Mouse (Mus musculus): Measurements from ENCODE around the gene Palm2. TPM values are rescaled to one million over a fixed set of nuclear protein-coding genes. Genes with fewer than 3 reads are reported as not detected.

The Palm2 gene
- polyA plus RNA-seq, 1 experiment from 2014 or later: 9.7 TPM

DNA sequence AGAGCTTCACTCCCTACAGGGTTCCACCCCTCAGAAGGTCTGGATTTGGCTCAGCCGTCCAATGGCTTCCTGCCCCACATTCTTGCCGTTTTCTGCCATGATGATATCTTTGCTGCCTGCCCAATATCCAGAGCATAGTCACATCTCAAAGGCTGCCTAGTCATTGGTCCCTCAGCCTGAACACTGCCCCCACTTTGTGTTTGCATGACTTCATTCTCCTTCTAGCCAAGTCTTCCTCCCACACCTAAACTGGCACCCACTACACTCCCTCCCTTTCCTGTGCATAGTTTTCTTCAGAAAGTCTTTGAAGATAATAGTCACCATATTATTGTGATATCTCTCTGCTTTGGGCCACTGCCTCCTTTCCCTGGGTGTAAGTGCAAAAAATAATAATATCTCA lies 123.1 kb downstream of the Palm2 start:
- Histone ChIP-seq H3K4me1 (peaks cover 61% of the 10 kb centered on the region), H3K4me2 (replicated peaks) (no peak overlapping the region), H3K4me3 (no peak overlapping the region), H3K9ac (no peak overlapping the region), H3K36me3 (no peaks in the 10 kb centered on the region), H3K27me3 (no peaks in the 10 kb centered on the region), H3K27ac (peak overlapping the region; percentile 52; the same call in 1 of the 2 replicates), H3K9me3 (no peaks in the 10 kb centered on the region)
- ATAC-seq (ENCODE audit: low FRiP score, low read depth): no peak
- 69% methylated on average over 2 of the region's 2 CpGs for WGBS

DNA sequence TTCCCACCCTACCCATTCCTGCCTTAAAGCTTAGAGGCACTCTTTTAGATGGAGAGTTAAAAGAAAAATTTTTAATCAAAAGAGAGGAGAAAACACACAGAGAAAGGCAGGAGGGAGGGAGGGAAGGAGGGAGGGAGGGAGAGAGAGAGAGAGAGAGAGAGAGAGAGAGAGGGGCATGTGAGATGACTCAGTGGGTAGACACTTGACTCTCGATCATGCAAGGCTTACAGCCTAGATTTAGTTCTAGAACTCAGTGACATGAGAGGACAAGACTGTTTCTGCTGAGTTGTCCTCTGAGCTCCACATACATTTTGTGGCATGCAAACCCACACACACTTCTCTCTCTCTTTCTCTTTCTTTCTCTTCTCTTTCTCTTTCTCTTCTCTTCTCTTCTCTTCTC lies 125.4 kb downstream of the Palm2 start:
- ATAC-seq (ENCODE audit: low FRiP score, low read depth): no peak

DNA sequence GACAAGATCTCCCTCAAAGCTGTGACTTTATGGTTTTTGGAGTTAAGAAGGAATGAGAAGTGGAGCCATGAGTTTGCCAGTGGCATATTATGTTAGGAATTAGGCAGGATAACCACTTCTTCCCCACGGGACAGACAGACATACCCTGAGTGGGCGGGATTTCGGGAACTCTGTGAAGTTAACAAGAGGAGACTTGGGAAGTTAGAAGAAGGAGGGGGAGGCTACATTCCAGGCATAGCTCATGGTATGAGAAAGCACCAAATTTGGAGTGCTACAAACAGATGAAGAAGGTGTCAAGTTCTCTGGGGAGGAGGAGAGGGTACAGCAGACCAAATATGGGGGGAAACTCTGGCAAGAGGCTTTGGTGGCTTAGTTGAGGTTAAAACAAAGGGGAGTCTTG lies 126.0 kb downstream of the Palm2 start:
- Histone ChIP-seq H3K4me3 (no peak overlapping the region), H3K4me2 (replicated peaks) (no peak overlapping the region), H3K9ac (no peak overlapping the region), H3K27me3 (no peaks in the 10 kb centered on the region), H3K27ac (peak overlapping the region; percentile 48; the same call in 1 of the 2 replicates), H3K9me3 (no peaks in the 10 kb centered on the region), H3K4me1 (peaks cover 56% of the 10 kb centered on the region), H3K36me3 (no peaks in the 10 kb centered on the region)
- 49% methylated on average over 3 of the region's 3 CpGs for WGBS
- peak; percentile 74 for ATAC-seq (ENCODE audit: low FRiP score, low read depth)

More for the DNA sequence above, 125.4 kb downstream of the Palm2 start:
- Histone ChIP-seq H3K36me3 (no peaks in the 10 kb centered on the region), H3K27me3 (no peaks in the 10 kb centered on the region), H3K27ac (peak overlapping the region; percentile 34; the same call in 1 of the 2 replicates), H3K4me3 (no peak overlapping the region), H3K4me2 (replicated peaks) (no peak overlapping the region), H3K9ac (no peak overlapping the region), H3K4me1 (peaks cover 61% of the 10 kb centered on the region), H3K9me3 (no peaks in the 10 kb centered on the region)
- 92% methylated on average over 1 of the region's 1 CpGs for WGBS

DNA sequence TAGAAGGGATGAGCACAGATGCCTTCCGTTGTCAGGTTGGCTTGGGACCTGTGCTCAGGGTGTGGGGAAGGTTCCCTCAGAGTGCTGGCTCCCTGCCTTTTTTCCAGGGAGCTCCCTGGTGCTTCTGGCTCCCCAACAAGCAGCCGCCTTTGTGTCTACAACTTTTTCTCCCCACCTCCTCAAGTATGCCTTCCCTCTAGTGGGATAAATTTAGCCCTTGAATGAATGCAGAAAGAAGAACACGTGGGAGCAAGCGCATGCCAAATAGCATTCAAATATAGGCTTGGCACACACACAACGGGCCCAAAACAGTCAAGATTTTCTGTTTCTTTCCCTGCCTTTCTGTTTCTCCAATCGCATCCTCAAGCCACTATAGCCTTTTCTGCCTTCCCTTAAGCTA lies 127.0 kb downstream of the Palm2 start:
- peaks cover 48% of the 10 kb centered on the region for H3K4me1 ChIP-seq
- ATAC-seq (ENCODE audit: low FRiP score, low read depth): no peak
- no peak overlapping the region for H3K4me3 ChIP-seq
- no peaks in the 10 kb centered on the region for H3K9me3 ChIP-seq
- peak overlapping the region; percentile 48; the same call in 1 of the 2 replicates for H3K27ac ChIP-seq
- no peaks in the 10 kb centered on the region for H3K36me3 ChIP-seq
- 65% methylated on average over 6 of the region's 6 CpGs for WGBS
- no peak overlapping the region for H3K9ac ChIP-seq
- H3K4me2 ChIP-seq (replicated peaks): 0 out of 2 replicates have a peak overlapping the region, but pooled peaks have one; percentile 14
- no peaks in the 10 kb centered on the region for H3K27me3 ChIP-seq

DNA sequence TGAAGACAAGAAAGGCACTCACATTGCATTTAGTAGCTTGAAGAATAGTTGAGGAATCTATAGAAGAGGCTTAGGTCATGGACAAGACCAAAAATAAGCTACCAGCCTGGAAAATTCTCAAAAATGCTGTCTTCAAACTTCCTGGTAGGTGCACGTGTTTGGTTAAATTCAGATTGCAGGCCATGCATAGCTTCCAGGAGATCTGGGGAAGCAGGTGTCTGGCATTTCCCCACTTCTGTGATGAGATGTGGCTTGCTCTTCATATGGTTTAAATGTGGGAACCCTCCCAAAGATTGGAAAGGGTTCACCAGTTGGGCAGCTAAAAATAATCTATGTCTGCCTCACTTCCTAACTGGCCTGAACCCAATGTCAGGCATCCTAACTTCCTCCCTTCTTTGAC lies 131.2 kb downstream of the Palm2 start:
- WGBS: 86% methylated on average over 1 of the region's 1 CpGs
- H3K4me3 ChIP-seq: no peak overlapping the region
- peaks cover 52% of the 10 kb centered on the region for H3K4me1 ChIP-seq
- ATAC-seq (ENCODE audit: low FRiP score, low read depth): no peak
- no peaks in the 10 kb centered on the region for H3K27me3 ChIP-seq
- no peak overlapping the region for H3K4me2 ChIP-seq (replicated peaks)
- H3K27ac ChIP-seq: no peak overlapping the region
- H3K36me3 ChIP-seq: no peaks in the 10 kb centered on the region
- H3K9ac ChIP-seq: no peak overlapping the region
- no peaks in the 10 kb centered on the region for H3K9me3 ChIP-seq

DNA sequence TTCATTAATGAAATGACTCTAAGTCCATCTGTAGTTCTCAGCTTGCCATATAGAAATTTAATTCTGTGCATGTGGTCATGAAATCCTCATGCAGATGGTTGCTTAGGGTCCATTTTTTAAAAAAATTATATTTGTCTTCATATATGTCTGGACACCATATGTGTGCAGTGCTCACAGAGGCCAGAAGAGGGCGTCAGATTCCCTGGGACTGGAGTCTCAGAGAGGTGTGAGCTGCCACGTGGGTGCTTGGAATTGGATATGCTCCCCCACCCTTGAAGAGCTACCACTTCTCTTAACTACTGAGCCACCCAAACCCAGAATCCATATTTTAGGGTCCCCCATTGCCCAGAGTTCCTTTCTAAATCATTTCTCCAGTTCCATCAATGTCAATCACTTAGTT lies 131.8 kb downstream of the Palm2 start:
- no peaks in the 10 kb centered on the region for H3K9me3 ChIP-seq
- no peaks in the 10 kb centered on the region for H3K36me3 ChIP-seq
- H3K4me1 ChIP-seq: peaks cover 52% of the 10 kb centered on the region
- H3K27ac ChIP-seq: no peak overlapping the region
- ATAC-seq (ENCODE audit: low FRiP score, low read depth): no peak
- 66% methylated on average over 2 of the region's 2 CpGs for WGBS
- H3K9ac ChIP-seq: no peak overlapping the region
- H3K27me3 ChIP-seq: no peaks in the 10 kb centered on the region
- H3K4me2 ChIP-seq (replicated peaks): no peak overlapping the region
- no peak overlapping the region for H3K4me3 ChIP-seq

DNA sequence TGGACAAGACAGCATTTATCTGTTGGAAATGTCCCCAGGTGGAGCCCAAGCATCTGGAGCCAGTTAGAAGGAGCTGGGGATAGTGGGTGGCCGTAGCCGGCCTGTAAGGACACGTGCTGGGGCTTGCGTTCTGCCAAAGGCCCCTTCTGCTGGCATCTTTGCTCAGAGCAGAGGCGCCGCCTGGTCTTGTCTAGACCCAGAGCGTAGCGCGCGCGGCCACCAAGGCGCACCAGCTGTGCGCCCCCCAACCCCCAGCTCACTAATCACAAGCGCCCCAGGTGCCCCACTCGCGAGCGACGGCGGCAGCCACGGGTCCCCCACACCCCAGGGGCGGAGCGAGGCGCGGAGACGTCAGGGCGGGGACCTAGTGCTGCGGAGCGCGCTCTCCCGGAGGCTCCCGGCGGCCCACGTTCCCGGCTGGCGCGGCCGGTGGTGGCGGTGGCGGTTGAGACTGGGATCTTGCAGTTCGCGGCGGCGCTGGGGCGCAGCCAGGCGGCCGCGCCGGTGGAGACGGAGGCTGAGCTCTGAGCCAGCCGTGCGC lies 133.7 kb downstream of the Palm2 start, which contains the start of gene Pakap:
Pakap (plus strand) TSS at position 514 of the 541 bp plus-strand sequence.
- peak within 1 kb of the TSS; percentile 66 for H3K4me3 ChIP-seq
- WGBS: under 1% methylated on average over 48 of the region's 51 CpGs
- H3K9me3 ChIP-seq: no peaks in the 10 kb centered on the region

DNA sequence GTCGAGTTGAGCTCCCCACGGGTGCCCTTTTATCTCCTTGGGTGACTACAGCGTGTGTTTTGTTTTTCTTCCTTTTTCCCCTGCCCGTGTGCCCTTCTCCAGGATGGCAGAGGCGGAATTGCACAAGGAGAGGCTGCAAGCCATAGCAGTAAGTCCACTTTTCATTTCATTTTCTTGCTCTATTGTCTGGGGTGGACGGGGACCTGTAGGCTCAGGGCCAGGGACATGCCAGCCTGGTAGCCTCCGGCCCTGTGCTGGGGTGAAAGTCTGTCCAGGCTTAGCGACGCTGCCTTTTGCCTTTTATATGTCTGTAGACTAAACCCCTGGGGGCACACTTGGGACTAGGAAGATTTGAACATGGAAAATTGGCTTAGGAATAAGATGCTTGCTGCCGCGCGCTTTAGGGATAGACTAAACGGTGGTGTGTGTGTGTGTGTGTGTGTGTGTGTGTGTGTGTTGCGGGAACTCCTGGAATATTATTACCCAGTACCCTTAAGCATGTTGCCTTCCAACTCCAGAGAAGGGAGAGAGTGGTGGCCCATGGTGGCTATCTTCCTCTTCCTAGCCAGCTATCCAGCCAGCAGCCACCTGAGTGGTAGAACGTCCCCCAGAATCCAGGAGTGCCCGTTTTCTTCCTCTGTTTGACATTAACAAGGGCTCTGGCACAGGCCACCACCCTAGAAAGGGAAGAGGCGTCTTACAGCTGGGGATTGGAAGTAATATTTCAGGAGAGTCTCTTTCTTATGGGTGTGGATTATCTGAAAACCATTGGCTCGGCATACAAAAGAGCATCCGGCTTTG lies 134.4 kb downstream of the Palm2 start:
- WGBS: 18% methylated on average over 19 of the region's 19 CpGs
- Histone ChIP-seq H3K4me2 (replicated peaks) (peak overlapping the region; percentile 85), H3K9ac (peak overlapping the region; percentile 73), H3K27ac (peak overlapping the region; percentile 95), H3K4me3 (peak overlapping the region; percentile 66), H3K27me3 (no peaks in the 10 kb centered on the region), H3K9me3 (no peaks in the 10 kb centered on the region), H3K36me3 (0 out of 2 replicates have a peak, but pooled peaks cover 3% of the 10 kb centered on the region), H3K4me1 (peaks cover 45% of the 10 kb centered on the region)
- ATAC-seq (ENCODE audit: low FRiP score, low read depth): peak; percentile 28; the same call in 1 of the 2 replicates

More for the DNA sequence above, 133.7 kb downstream of the Palm2 start, which contains the start of gene Pakap:
- Histone ChIP-seq H3K4me1 (peaks cover 45% of the 10 kb centered on the region), H3K9ac (peak within 1 kb of the TSS; percentile 73), H3K4me2 (replicated peaks) (peak within 1 kb of the TSS; percentile 85), H3K27me3 (no peaks in the 10 kb centered on the region), H3K27ac (peak within 1 kb of the TSS; percentile 95), H3K36me3 (0 out of 2 replicates have a peak, but pooled peaks cover 3% of the 10 kb centered on the region)
- peak; percentile 80 for ATAC-seq (ENCODE audit: low FRiP score, low read depth)

DNA sequence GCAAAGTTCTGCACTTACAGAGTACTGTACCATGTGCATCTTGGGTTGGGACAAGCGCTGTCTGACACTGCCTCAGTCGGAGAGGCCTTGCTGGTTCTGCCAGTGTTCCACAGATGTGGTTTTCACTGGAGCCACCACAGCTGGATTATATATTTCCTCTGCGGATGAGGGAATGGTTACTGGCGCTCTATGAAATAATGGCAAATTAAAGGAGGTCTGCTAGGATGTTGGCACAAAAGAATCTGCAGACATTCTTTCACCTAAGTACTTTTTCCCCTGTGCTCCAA lies 135.0 kb downstream of the Palm2 start:
- WGBS: 17% methylated on average over 4 of the region's 4 CpGs
- H3K27me3 ChIP-seq: no peaks in the 10 kb centered on the region
- H3K27ac ChIP-seq: peak overlapping the region; percentile 95
- peak overlapping the region; percentile 66 for H3K4me3 ChIP-seq
- H3K4me2 ChIP-seq (replicated peaks): peak overlapping the region; percentile 85
- peak; percentile 33; the same call in 1 of the 2 replicates for ATAC-seq (ENCODE audit: low FRiP score, low read depth)
- H3K9me3 ChIP-seq: no peaks in the 10 kb centered on the region
- peaks cover 45% of the 10 kb centered on the region for H3K4me1 ChIP-seq
- H3K9ac ChIP-seq: peak overlapping the region; percentile 73
- 0 out of 2 replicates have a peak, but pooled peaks cover 3% of the 10 kb centered on the region for H3K36me3 ChIP-seq

DNA sequence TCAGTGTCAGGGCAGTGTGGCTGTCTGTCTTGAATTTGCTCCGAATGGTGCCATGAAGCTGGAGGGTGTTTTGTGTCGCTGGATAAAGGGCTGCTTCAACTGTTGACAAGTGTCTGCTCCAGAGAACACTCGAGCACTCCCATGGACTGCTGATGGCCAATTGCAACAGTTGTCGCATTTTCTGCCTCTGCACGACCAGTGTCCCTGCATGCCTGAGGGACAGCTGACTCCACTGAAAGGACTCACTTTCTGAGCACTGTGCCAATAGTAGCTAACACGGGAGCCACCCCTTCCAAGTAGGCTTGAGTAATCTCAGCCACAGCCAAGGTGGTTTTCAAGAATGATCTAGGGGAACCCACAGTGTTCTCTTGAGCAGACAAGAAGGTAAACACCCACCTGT lies 135.7 kb downstream of the Palm2 start:
- Histone ChIP-seq H3K9ac (peak overlapping the region; percentile 73), H3K27ac (peak overlapping the region; percentile 95; the same call in 1 of the 2 replicates), H3K27me3 (no peaks in the 10 kb centered on the region), H3K36me3 (0 out of 2 replicates have a peak, but pooled peaks cover 3% of the 10 kb centered on the region), H3K9me3 (no peaks in the 10 kb centered on the region), H3K4me3 (peak overlapping the region; percentile 66), H3K4me1 (peaks cover 52% of the 10 kb centered on the region), H3K4me2 (replicated peaks) (peak overlapping the region; percentile 85)
- WGBS: 59% methylated on average over 6 of the region's 6 CpGs
- 0 out of 2 replicates have a peak, but pooled peaks have one; percentile 12 for ATAC-seq (ENCODE audit: low FRiP score, low read depth)

DNA sequence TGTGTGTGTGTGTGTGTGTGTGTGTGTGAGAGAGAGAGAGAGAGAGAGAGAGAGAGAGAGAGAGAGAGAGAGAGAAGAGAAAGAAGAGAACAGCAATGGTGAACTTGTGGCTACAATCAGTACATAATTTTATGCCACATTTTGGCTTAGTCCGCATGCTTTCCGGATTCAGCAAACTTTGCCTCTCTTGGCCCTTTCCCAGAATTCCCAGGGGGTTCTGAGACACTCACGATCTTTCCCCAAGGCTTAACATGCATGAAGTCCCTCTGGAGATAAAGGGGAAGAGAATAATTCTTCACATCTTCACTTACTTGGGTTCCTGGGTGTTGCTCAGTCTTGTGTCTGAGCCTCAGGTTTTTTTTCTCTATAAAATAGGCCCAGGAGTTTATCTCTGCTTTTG lies 136.2 kb downstream of the Palm2 start:
- Histone ChIP-seq H3K4me2 (replicated peaks) (peak overlapping the region; percentile 85), H3K4me3 (no peak overlapping the region), H3K4me1 (peaks cover 54% of the 10 kb centered on the region), H3K9me3 (no peaks in the 10 kb centered on the region), H3K27ac (no peak overlapping the region), H3K27me3 (no peaks in the 10 kb centered on the region), H3K9ac (no peak overlapping the region), H3K36me3 (0 out of 2 replicates have a peak, but pooled peaks cover 3% of the 10 kb centered on the region)
- WGBS: 75% methylated on average over 3 of the region's 3 CpGs
- no peak for ATAC-seq (ENCODE audit: low FRiP score, low read depth)

DNA sequence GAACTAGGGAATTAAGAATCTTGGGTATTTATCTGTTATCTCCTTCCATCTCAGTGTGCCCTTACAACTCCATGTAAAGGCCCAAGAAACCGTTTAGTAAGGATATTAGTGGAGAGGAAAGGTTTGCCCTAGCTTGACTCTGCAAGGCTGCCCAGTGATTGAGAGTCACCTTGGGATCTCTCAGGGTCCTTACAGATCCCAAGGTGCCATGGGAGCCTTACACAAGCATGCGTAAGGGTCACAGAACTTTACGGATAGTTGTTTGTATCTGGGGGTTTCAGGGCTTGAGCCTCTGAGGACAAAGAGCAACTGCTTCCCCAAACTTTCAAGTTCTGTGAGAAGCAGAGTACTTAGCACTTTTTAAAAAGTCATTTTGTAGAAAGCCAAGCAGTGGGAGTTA lies 140.1 kb downstream of the Palm2 start:
- Histone ChIP-seq H3K4me1 (peaks cover 38% of the 10 kb centered on the region), H3K9ac (no peak overlapping the region), H3K4me3 (no peak overlapping the region), H3K4me2 (replicated peaks) (no peak overlapping the region), H3K27ac (no peak overlapping the region), H3K36me3 (0 out of 2 replicates have a peak, but pooled peaks cover 3% of the 10 kb centered on the region), H3K9me3 (no peaks in the 10 kb centered on the region), H3K27me3 (no peaks in the 10 kb centered on the region)
- ATAC-seq (ENCODE audit: low FRiP score, low read depth): no peak
- 87% methylated on average over 3 of the region's 3 CpGs for WGBS

Data from limb, embryonic 13.5 days (tissue).